Mouse (Mus musculus) spleen, adult 2 months (tissue): ENCODE measurements around the gene Ptpn13. TPM values are rescaled to one million over a fixed set of nuclear protein-coding genes. Genes with fewer than 3 reads are reported as not detected.

ENCODE experiments used
- DNase-seq, 2 experiments: peaks; one replicate each; pipeline versions ENCODE4 v3.0.0 to v3.0.0-alpha.2; 2012 to 2021; ENCODE audit warnings: low spot score in 2 of 2, low read depth in 1 of 2
- H3K27ac ChIP-seq: fragments of 200-500 bp; 2 replicates; pipeline ENCODE4 v1.5.1; 2012; ENCODE audit warnings: low read length, inconsistent platforms; ENCODE audit not compliant: insufficient read depth
- H3K27me3 ChIP-seq: fragments of 200-500 bp; 2 replicates; pipeline ENCODE4 v1.6.1; 2012; ENCODE audit warnings: mild to moderate bottlenecking, moderate library complexity, low read length, inconsistent platforms; ENCODE audit not compliant: control insufficient read depth, insufficient read depth
- H3K36me3 ChIP-seq: fragments of 200-500 bp; 2 replicates; pipeline ENCODE4 v1.6.1; 2012; ENCODE audit warnings: mild to moderate bottlenecking, low read length, inconsistent platforms; ENCODE audit not compliant: control insufficient read depth, insufficient read depth
- H3K4me1 ChIP-seq: fragments of 200-500 bp; 2 replicates; pipeline ENCODE4 v1.6.1; 2011; ENCODE audit warnings: inconsistent platforms; ENCODE audit not compliant: control insufficient read depth, insufficient read depth, insufficient read length
- H3K4me3 ChIP-seq: fragments of 200-500 bp; 2 replicates; pipeline ENCODE4 v1.5.1; 2011; ENCODE audit warnings: mild to moderate bottlenecking, inconsistent platforms; ENCODE audit not compliant: insufficient read depth, insufficient read length; ENCODE audit errors: extremely low read depth
- CTCF ChIP-seq: fragments of 200-500 bp; IDR thresholded peaks from 2 replicates; pipeline ENCODE4 v1.5.1; 2011; ENCODE audit warnings: mild to moderate bottlenecking, inconsistent platforms; ENCODE audit not compliant: insufficient read depth, insufficient read length, insufficient replicate concordance; ENCODE audit errors: extremely low read depth
- POLR2A ChIP-seq: fragments of 200-500 bp; IDR thresholded peaks from 2 replicates; pipeline ENCODE4 v1.6.1; 2011; ENCODE audit warnings: low read depth, low read length, inconsistent platforms
- WGBS: fragments of 180-500 bp; shearing (Covaris S2); methylation state at CpG from one replicate; pipeline ENCODE4 v1.1.7; 2018; 5-methylcytosine and 5-hydroxymethylcytosine counted together
- polyA plus RNA-seq: library from polyadenylated mRNA; depleted of rRNA; stranded (reverse); fragments of >200 nt; gene quantifications from 2 replicates; pipeline ENCODE4 v1.2.3, GENCODE M21; 2012

Ptpn13 gene
- polyA plus RNA-seq, 1 experiment = 1.8 TPM

GRCm38 (mm10) chr5:103617191-103617590 lies 192.2 kb downstream of the Ptpn13 start:
- DNase-seq = no peak
- Histone ChIP-seq H3K4me3 (no peak overlapping the region), H3K36me3 (no peaks in the 10 kb centered on the region), H3K27ac (no peak overlapping the region), H3K27me3 (no peaks in the 10 kb centered on the region), H3K4me1 (no peaks in the 10 kb centered on the region)
- WGBS = 83% methylated on average over 9 of the region's 9 CpGs
- TF ChIP-seq POLR2A = no peak
- TF ChIP-seq CTCF = no peak

- TF ChIP-seq CTCF = no peak
- no peak for TF ChIP-seq POLR2A
- no peak for DNase-seq
- H3K36me3 ChIP-seq = no peaks in the 10 kb centered on the region
- H3K27me3 ChIP-seq = no peaks in the 10 kb centered on the region
- no peak overlapping the region for H3K4me3 ChIP-seq
- no peak overlapping the region for H3K27ac ChIP-seq
- 84% methylated on average over 12 of the region's 12 CpGs for WGBS
- no peaks in the 10 kb centered on the region for H3K4me1 ChIP-seq
These were observed 195.4 kb downstream of the Ptpn13 start for GRCm38 (mm10) chr5:103620301-103620973.

GRCm38 (mm10) chr5:103622321-103622720 lies 197.3 kb downstream of the Ptpn13 start:
- DNase-seq = no peak
- 88% methylated on average over 5 of the region's 5 CpGs for WGBS
- TF ChIP-seq CTCF (no peak), POLR2A (no peak)

GRCm38 (mm10) chr5:103624831-103625230 lies 199.8 kb downstream of the Ptpn13 start:
- Histone ChIP-seq H3K27me3 (no peaks in the 10 kb centered on the region), H3K27ac (no peak overlapping the region), H3K4me1 (no peaks in the 10 kb centered on the region), H3K4me3 (no peak overlapping the region), H3K36me3 (no peaks in the 10 kb centered on the region)
- 80% methylated on average over 5 of the region's 5 CpGs for WGBS
- no peak for DNase-seq
- TF ChIP-seq CTCF (no peak), POLR2A (no peak)

More at GRCm38 (mm10) chr5:103622321-103622720, 197.3 kb downstream of the Ptpn13 start:
- no peak overlapping the region for H3K27ac ChIP-seq
- no peaks in the 10 kb centered on the region for H3K4me1 ChIP-seq
- H3K27me3 ChIP-seq = no peaks in the 10 kb centered on the region
- H3K36me3 ChIP-seq = no peaks in the 10 kb centered on the region
- H3K4me3 ChIP-seq = no peak overlapping the region

- H3K36me3 ChIP-seq = no peaks in the 10 kb centered on the region
- no peak overlapping the region for H3K4me3 ChIP-seq
- no peaks in the 10 kb centered on the region for H3K27me3 ChIP-seq
- WGBS = 80% methylated on average over 6 of the region's 6 CpGs
- 0 out of 2 replicates have a peak, but pooled peaks cover 2% of the 10 kb centered on the region for H3K4me1 ChIP-seq
- no peak for TF ChIP-seq CTCF
- no peak for TF ChIP-seq POLR2A
- no peak overlapping the region for H3K27ac ChIP-seq
- DNase-seq = no peak
These were observed 203.5 kb downstream of the Ptpn13 start for GRCm38 (mm10) chr5:103628499-103628898.

GRCm38 (mm10) chr5:103629111-103629764 lies 204.2 kb downstream of the Ptpn13 start, which contains the start of gene Slc10a6:
Gene Slc10a6, minus strand, starts transcription at chr5:103629403.
- H3K27ac ChIP-seq = peak within 1 kb of the TSS; percentile 25; the same call in 1 of the 2 replicates
- H3K36me3 ChIP-seq = no peaks in the 10 kb centered on the region
- H3K4me3 ChIP-seq = no peak within 1 kb of the TSS
- no peak for DNase-seq
- TF ChIP-seq POLR2A (no peak), CTCF (no peak)
- H3K27me3 ChIP-seq = no peaks in the 10 kb centered on the region
- H3K4me1 ChIP-seq = 0 out of 2 replicates have a peak, but pooled peaks cover 2% of the 10 kb centered on the region
- 65% methylated on average over 17 of the region's 17 CpGs for WGBS
